Mouse (Mus musculus) CH12.LX (cell line): ENCODE data around the gene Rnf10. TPM values are rescaled to one million over a fixed set of nuclear protein-coding genes. Genes with fewer than 3 reads are reported as not detected.

Source experiments
- DNase-seq: peaks from one replicate; pipeline ENCODE4 v3.0.0-alpha.2; 2013; ENCODE audit errors: extremely low read depth
- H3K27ac ChIP-seq: 2 replicates; pipeline ENCODE4 v1.5.1; 2012; ENCODE audit warnings: low read depth, mild to moderate bottlenecking, control low read depth, moderate library complexity; ENCODE audit not compliant: insufficient read depth
- H3K27me3 ChIP-seq: replicated peaks from 2 replicates; pipeline ENCODE3; 2012; ENCODE audit warnings: inconsistent platforms
- H3K36me3 ChIP-seq, 2 experiments: replicated peaks in 1 of 2; 2 replicates each; pipeline versions ENCODE3 to v1.6.1; 2012; ENCODE audit warnings: inconsistent platforms in 1 of 2, low read length in 1 of 2, mild to moderate bottlenecking in 1 of 2, mixed read lengths in 1 of 2, moderate library complexity in 1 of 2; ENCODE audit not compliant: control insufficient read depth in 1 of 2, insufficient read depth in 1 of 2
- H3K4me1 ChIP-seq, 2 experiments: 2 replicates each; pipeline ENCODE4 v1.6.1; 2012; ENCODE audit warnings: inconsistent platforms in 1 of 2, moderate library complexity in 1 of 2; ENCODE audit not compliant: insufficient read depth in 2 of 2, control insufficient read depth in 1 of 2
- H3K4me2 ChIP-seq: 2 replicates; pipeline ENCODE4 v1.6.1; 2012; ENCODE audit warnings: low read depth, mild to moderate bottlenecking, control low read depth; ENCODE audit not compliant: poor library complexity, insufficient read depth, severe bottlenecking
- H3K4me3 ChIP-seq, 3 experiments: fragments of 150-350 bp in 1 of 3; sonication (generic) in 1 of 3; replicated peaks in 1 of 3; 2 replicates each; pipeline versions ENCODE3 to v1.5.1; 2011 to 2012; ENCODE audit warnings: low read depth in 2 of 3, low read length in 2 of 3, mild to moderate bottlenecking in 2 of 3, moderate library complexity in 2 of 3, control low read depth in 1 of 3, improper control_type of control experiment in 1 of 3, inconsistent platforms in 1 of 3, mixed read lengths in 1 of 3; ENCODE audit not compliant: poor library complexity in 1 of 3
- H3K79me2 ChIP-seq: replicated peaks from 2 replicates; pipeline ENCODE4 v1.6.1; 2012; ENCODE audit warnings: mild to moderate bottlenecking, moderate library complexity; ENCODE audit not compliant: control insufficient read depth, poor library complexity, insufficient read depth, severe bottlenecking; ENCODE audit errors: extremely low read depth
- H3K9ac ChIP-seq: 2 replicates; pipeline ENCODE4 v1.6.1; 2012; ENCODE audit warnings: low read depth, mild to moderate bottlenecking, control low read depth, moderate library complexity; ENCODE audit not compliant: insufficient read depth
- H3K9me3 ChIP-seq: replicated peaks from 2 replicates; pipeline ENCODE3; 2012; ENCODE audit warnings: low read length, inconsistent platforms, mixed read lengths
- CHD1 ChIP-seq: IDR thresholded peaks from 2 replicates; pipeline ENCODE4 v1.6.1; 2012; ENCODE audit warnings: low read depth, low read length, improper control_type of control experiment, inconsistent platforms
- CHD2 ChIP-seq: IDR thresholded peaks from 2 replicates; pipeline ENCODE4 v1.6.1; 2011; ENCODE audit warnings: low read length, improper control_type of control experiment
- ETS1 ChIP-seq: conservative IDR thresholded peaks from 2 replicates; pipeline ENCODE4 v1.6.1; 2012; ENCODE audit warnings: low read depth, mild to moderate bottlenecking, inconsistent platforms, low read length, improper control_type of control experiment, moderate library complexity
- GABPA ChIP-seq: IDR thresholded peaks from 2 replicates; pipeline ENCODE4 v1.6.1; 2012; ENCODE audit warnings: low read depth, low read length, improper control_type of control experiment, inconsistent platforms; ENCODE audit not compliant: insufficient replicate concordance
- HCFC1 ChIP-seq: IDR thresholded peaks from 2 replicates; pipeline ENCODE4 v1.6.1; 2012; ENCODE audit warnings: low read depth, mild to moderate bottlenecking, inconsistent platforms, low read length, improper control_type of control experiment
- IRF4 ChIP-seq: IDR thresholded peaks from 2 replicates; pipeline ENCODE4 v1.6.1; 2014; ENCODE audit warnings: low read depth, mild to moderate bottlenecking, inconsistent platforms, low read length, improper control_type of control experiment
- JUN ChIP-seq: IDR thresholded peaks from 2 replicates; pipeline ENCODE4 v1.6.1; 2011; ENCODE audit warnings: low read depth, mild to moderate bottlenecking, low read length, improper control_type of control experiment, moderate library complexity; ENCODE audit not compliant: insufficient read depth
- JUND ChIP-seq: conservative IDR thresholded peaks from 2 replicates; pipeline ENCODE4 v1.6.1; 2011; ENCODE audit warnings: low read depth, low read length, improper control_type of control experiment
- MAZ ChIP-seq: IDR thresholded peaks from 2 replicates; pipeline ENCODE4 v1.6.1; 2012; ENCODE audit warnings: low read depth, mild to moderate bottlenecking, inconsistent platforms, low read length, improper control_type of control experiment, moderate library complexity
- MEF2A ChIP-seq: IDR thresholded peaks from 2 replicates; pipeline ENCODE4 v1.6.1; 2014; ENCODE audit warnings: low read depth, mild to moderate bottlenecking, inconsistent platforms, low read length, improper control_type of control experiment, borderline replicate concordance
- MXI1 ChIP-seq: IDR thresholded peaks from 2 replicates; pipeline ENCODE4 v1.6.1; 2011; ENCODE audit warnings: mild to moderate bottlenecking, low read depth, low read length, improper control_type of control experiment
- MYC ChIP-seq: IDR thresholded peaks from 2 replicates; pipeline ENCODE4 v1.6.1; 2011; ENCODE audit warnings: low read depth, mild to moderate bottlenecking, improper control_type of control experiment, low read length
- NELFE ChIP-seq: IDR thresholded peaks from 2 replicates; pipeline ENCODE4 v1.6.1; 2011; ENCODE audit warnings: low read depth, low read length, improper control_type of control experiment
- PAX5 ChIP-seq: IDR thresholded peaks from 2 replicates; pipeline ENCODE4 v1.6.1; 2012; ENCODE audit warnings: low read length, inconsistent platforms, mixed read lengths
- POLR2A ChIP-seq: IDR thresholded peaks from 2 replicates; pipeline ENCODE4 v1.6.1; 2011; ENCODE audit warnings: low read depth, mild to moderate bottlenecking, improper control_type of control experiment, low read length
- POLR2AphosphoS2 ChIP-seq: IDR thresholded peaks from 2 replicates; pipeline ENCODE4 v1.6.1; 2011; ENCODE audit warnings: low read depth, low read length, improper control_type of control experiment
- RAD21 ChIP-seq: IDR thresholded peaks from 2 replicates; pipeline ENCODE4 v1.6.1; 2011; ENCODE audit warnings: low read depth, mild to moderate bottlenecking, low read length, improper control_type of control experiment, moderate library complexity
- RCOR1 ChIP-seq: conservative IDR thresholded peaks from 2 replicates; pipeline ENCODE4 v1.6.1; 2012; ENCODE audit warnings: low read depth, mild to moderate bottlenecking, inconsistent platforms, low read length, improper control_type of control experiment
- SIN3A ChIP-seq: IDR thresholded peaks from 2 replicates; pipeline ENCODE4 v1.6.1; 2012; ENCODE audit warnings: low read length, improper control_type of control experiment, inconsistent platforms
- SMC3 ChIP-seq: IDR thresholded peaks from 2 replicates; pipeline ENCODE4 v1.6.1; 2011; ENCODE audit warnings: low read depth, low read length, improper control_type of control experiment
- TBP ChIP-seq: conservative IDR thresholded peaks from 2 replicates; pipeline ENCODE4 v1.6.1; 2011; ENCODE audit warnings: low read depth, low read length, improper control_type of control experiment
- TCF12 ChIP-seq: IDR thresholded peaks from 2 replicates; pipeline ENCODE4 v1.6.1; 2014; ENCODE audit warnings: low read depth, mild to moderate bottlenecking, inconsistent platforms, low read length, improper control_type of control experiment
- UBTF ChIP-seq: IDR thresholded peaks from 2 replicates; pipeline ENCODE4 v1.6.1; 2012; ENCODE audit warnings: low read depth, mild to moderate bottlenecking, inconsistent platforms, low read length, improper control_type of control experiment, moderate library complexity
- USF1 ChIP-seq: IDR thresholded peaks from 2 replicates; pipeline ENCODE4 v1.6.1; 2014; ENCODE audit warnings: low read depth, mild to moderate bottlenecking, inconsistent platforms, low read length, improper control_type of control experiment
- USF2 ChIP-seq: conservative IDR thresholded peaks from 2 replicates; pipeline ENCODE4 v1.6.1; 2011; ENCODE audit warnings: low read depth, low read length, improper control_type of control experiment
- ZC3H11A ChIP-seq: IDR thresholded peaks from 2 replicates; pipeline ENCODE4 v1.6.1; 2012; ENCODE audit warnings: low read depth, mild to moderate bottlenecking, inconsistent platforms, low read length, improper control_type of control experiment
- dilution Hi-C: fragments of 300-500 bp; cut with MboI; formaldehyde crosslinking; loops from 2 replicates; pipeline ENCODE4 v1.14.3; 2020; ENCODE audit warnings: low sequenced_read_pairs; ENCODE audit not compliant: extremely low pct_unique_long_range_greater_than_20kb, extremely low pct_ligation_motif_present
- in situ Hi-C: fragments of 300-500 bp; cut with MboI; formaldehyde crosslinking; loops from 3 replicates; pipeline ENCODE4 v1.14.3; 2019; ENCODE audit warnings: low sequenced_read_pairs, low pct_ligation_motif_present, low pct_unique_long_range_greater_than_20kb, mixed read lengths
- polyA plus RNA-seq: library from polyadenylated mRNA; unstranded; fragments of >175 nt; gene quantifications from 2 replicates; pipeline ENCODE4 v1.2.1, GENCODE M21; 2012; ENCODE audit warnings: low read depth; ENCODE audit not compliant: insufficient read length
- total RNA-seq, 2 experiments: library from RNA; depleted of rRNA; stranded (reverse); fragments of 300-350 nt in 1 of 2; fragments of >200 nt in 1 of 2; gene quantifications; 2 replicates each; pipeline ENCODE4 v1.2.3; 2012 to 2014

Rnf10 gene
- total and polyA plus RNA-seq, 3 experiments: 38.5 to 187 (median 63.6) TPM

DNA sequence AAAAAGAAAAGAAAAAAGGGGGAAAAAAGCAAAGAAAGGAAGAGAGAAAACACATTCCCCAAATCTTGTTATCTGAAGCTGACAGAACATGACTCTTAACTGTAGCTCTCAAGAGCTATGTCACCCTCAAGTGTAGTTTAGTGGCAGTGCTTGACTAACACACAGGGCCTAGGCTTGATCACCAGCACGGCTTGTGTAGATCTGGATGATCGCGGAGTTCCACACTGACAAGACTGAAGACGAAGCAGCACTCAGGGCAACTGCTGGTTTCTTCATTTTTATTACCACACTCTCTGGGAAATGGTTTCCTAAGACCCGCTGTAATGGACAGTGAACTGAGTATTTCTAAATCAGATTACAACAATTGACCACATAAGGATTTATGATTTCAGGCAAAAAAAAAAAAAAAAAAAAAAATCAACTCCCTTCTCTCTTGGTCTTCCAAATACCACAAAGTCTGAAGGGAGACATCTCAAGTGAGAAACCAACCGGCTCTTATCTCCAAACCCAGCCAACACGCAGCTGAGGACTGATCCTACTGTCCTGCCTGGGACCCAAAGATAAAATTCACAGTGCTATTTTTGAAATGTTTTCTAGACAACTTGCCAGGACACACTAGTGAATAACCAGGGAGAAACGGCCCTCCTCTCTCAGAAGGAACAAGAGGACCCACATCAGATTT is 5.8 kb downstream of the Rnf10 start:
- no peak for DNase-seq
- Histone ChIP-seq H3K27me3 (no peaks in the 10 kb centered on the region), H3K36me3 (peaks cover 45 to 73% of the 10 kb centered on the region in 2 experiments), H3K9ac (no peak overlapping the region), H3K4me2 (no peak overlapping the region), H3K4me1 (peaks cover 5 to 46% of the 10 kb centered on the region in 2 experiments), H3K9me3 (no peaks in the 10 kb centered on the region), H3K4me3 (no peak overlapping the region), H3K79me2 (peaks cover 93% of the 10 kb centered on the region), H3K27ac (no peak overlapping the region)
- TF ChIP-seq JUN (no peak), POLR2AphosphoS2 (no peak), CHD2 (no peak)
- in situ Hi-C loops (no loop called here), dilution Hi-C loops (no loop called here)

- H3K9me3 ChIP-seq: no peaks in the 10 kb centered on the region
Measured at GRCm38 (mm10) chr5:115266340-115266739, 6.4 kb downstream of the Rnf10 start.

GRCm38 (mm10) chr5:115262502-115263291 is 10.0 kb downstream of the Rnf10 start:
- H3K4me1 ChIP-seq: peaks cover 2 to 15% of the 10 kb centered on the region in 2 experiments; a peak in 1 of 4 replicates
- no peak for DNase-seq
- H3K9ac ChIP-seq: no peak overlapping the region
- in situ Hi-C loops (no loop called here), dilution Hi-C loops (no loop called here)
- no peaks in the 10 kb centered on the region for H3K27me3 ChIP-seq
- TF ChIP-seq POLR2A (no peak), SMC3 (no peak), MEF2A (no peak), ETS1 (no peak), NELFE (no peak), POLR2AphosphoS2 (no peak), IRF4 (no peak), USF1 (no peak), USF2 (no peak), ZC3H11A (no peak), TBP (no peak), RCOR1 (no peak), MXI1 (no peak)
- no peak overlapping the region for H3K4me3 ChIP-seq
- no peaks in the 10 kb centered on the region for H3K9me3 ChIP-seq
- no peak overlapping the region for H3K4me2 ChIP-seq
- peaks cover 54 to 85% of the 10 kb centered on the region in 2 experiments for H3K36me3 ChIP-seq
- H3K27ac ChIP-seq: no peak overlapping the region
- H3K79me2 ChIP-seq: peaks cover 72% of the 10 kb centered on the region

More at GRCm38 (mm10) chr5:115266340-115266739, 6.4 kb downstream of the Rnf10 start:
- H3K9ac ChIP-seq: no peak overlapping the region
- no peak overlapping the region for H3K4me2 ChIP-seq
- H3K27ac ChIP-seq: no peak overlapping the region
- no peak for DNase-seq
- H3K79me2 ChIP-seq: peaks cover 91% of the 10 kb centered on the region
- H3K4me1 ChIP-seq: peaks cover 5 to 46% of the 10 kb centered on the region in 2 experiments
- peaks cover 45 to 78% of the 10 kb centered on the region in 2 experiments for H3K36me3 ChIP-seq
- TF ChIP-seq PAX5 (no peak), ETS1 (no peak), RAD21 (no peak), CHD1 (no peak), MYC (no peak), ZC3H11A (no peak), HCFC1 (no peak), UBTF (no peak), CHD2 (no peak), MAZ (no peak), TCF12 (no peak), JUN (no peak), JUND (no peak), GABPA (no peak), SIN3A (no peak)
- in situ Hi-C loops (no loop called here), dilution Hi-C loops (no loop called here)
- H3K4me3 ChIP-seq: no peak overlapping the region
- no peaks in the 10 kb centered on the region for H3K27me3 ChIP-seq
